Mouse (Mus musculus): Measurements from ENCODE around the gene Rap2c. TPM values are rescaled to one million over a fixed set of nuclear protein-coding genes. Genes with fewer than 3 reads are reported as not detected.
A peak's percentile ranks its signal among the peaks of the same experiment; 100 is the strongest.

Rap2c gene
- polyA plus RNA-seq, 1 experiment from 2014 or later, result 21.2 TPM

GRCm38 (mm10) chrX:50968157-50968932 is 49.5 kb downstream of the Rap2c start:
- peak overlapping the region; percentile 50 to 75 for H3K27ac ChIP-seq (replicated peaks in 1 of 2; ENCODE audit: control insufficient read depth in 1 of 2, insufficient read depth in 1 of 2, low read depth in 2 of 2, low read length in 2 of 2)
- 0 out of 2 replicates have a peak overlapping the region, but pooled peaks have one; percentile 18 for H3K4me2 ChIP-seq (ENCODE audit: low read length)
- no peak for ATAC-seq (ENCODE audit: insufficient number of reproducible peaks, insufficient read depth, low FRiP score, low read depth)
- no peaks in the 10 kb centered on the region for H3K27me3 ChIP-seq (ENCODE audit: control insufficient read depth, insufficient read depth, low read length)
- H3K9ac ChIP-seq (ENCODE audit: low read length), result no peak overlapping the region
- no peak overlapping the region for H3K4me3 ChIP-seq (ENCODE audit: control insufficient read depth in 1 of 2, insufficient read depth in 1 of 2, low read depth in 1 of 2, low read length in 2 of 2)
- peaks cover 4 to 7% of the 10 kb centered on the region in 2 experiments; a peak in 3 of 4 replicates for H3K4me1 ChIP-seq (ENCODE audit: control insufficient read depth in 2 of 2, insufficient read depth in 2 of 2, low read length in 2 of 2)
- no peaks in the 10 kb centered on the region for H3K36me3 ChIP-seq (ENCODE audit: control insufficient read depth, insufficient read depth, low read length)
- no peaks in the 10 kb centered on the region for H3K9me3 ChIP-seq (ENCODE audit: control insufficient read depth, low read length)
- WGBS, result 34% methylated on average over 10 of the region's 10 CpGs

GRCm38 (mm10) chrX:50965157-50965556 is 52.7 kb downstream of the Rap2c start:
- H3K9me3 ChIP-seq (ENCODE audit: control insufficient read depth, low read length), result no peaks in the 10 kb centered on the region
- ATAC-seq (ENCODE audit: insufficient number of reproducible peaks, insufficient read depth, low FRiP score, low read depth), result no peak
- 53% methylated on average over 3 of the region's 3 CpGs for WGBS
- no peak overlapping the region for H3K9ac ChIP-seq (ENCODE audit: low read length)
- no peaks in the 10 kb centered on the region for H3K27me3 ChIP-seq (ENCODE audit: control insufficient read depth, insufficient read depth, low read length)
- no peaks in the 10 kb centered on the region for H3K36me3 ChIP-seq (ENCODE audit: control insufficient read depth, insufficient read depth, low read length)
- peaks cover 4 to 9% of the 10 kb centered on the region in 2 experiments; a peak in 3 of 4 replicates for H3K4me1 ChIP-seq (ENCODE audit: control insufficient read depth in 2 of 2, insufficient read depth in 2 of 2, low read length in 2 of 2)
- no peak overlapping the region for H3K4me3 ChIP-seq (ENCODE audit: control insufficient read depth in 1 of 2, insufficient read depth in 1 of 2, low read depth in 1 of 2, low read length in 2 of 2)
- H3K27ac ChIP-seq (replicated peaks in 1 of 2; ENCODE audit: control insufficient read depth in 1 of 2, insufficient read depth in 1 of 2, low read depth in 2 of 2, low read length in 2 of 2), result no peak overlapping the region
- H3K4me2 ChIP-seq (ENCODE audit: low read length), result no peak overlapping the region

GRCm38 (mm10) chrX:50962955-50963354 is 54.9 kb downstream of the Rap2c start:
- no peak overlapping the region for H3K9ac ChIP-seq (ENCODE audit: low read length)
- no peak overlapping the region for H3K4me3 ChIP-seq (ENCODE audit: control insufficient read depth in 1 of 2, insufficient read depth in 1 of 2, low read depth in 1 of 2, low read length in 2 of 2)
- no peak for ATAC-seq (ENCODE audit: insufficient number of reproducible peaks, insufficient read depth, low FRiP score, low read depth)
- peak overlapping the region in 1 of 2 experiments; percentile 8; a peak in 1 of 4 replicates for H3K27ac ChIP-seq (replicated peaks in 1 of 2; ENCODE audit: control insufficient read depth in 1 of 2, insufficient read depth in 1 of 2, low read depth in 2 of 2, low read length in 2 of 2)
- no peaks in the 10 kb centered on the region for H3K9me3 ChIP-seq (ENCODE audit: control insufficient read depth, low read length)
- H3K36me3 ChIP-seq (ENCODE audit: control insufficient read depth, insufficient read depth, low read length), result no peaks in the 10 kb centered on the region
- H3K4me2 ChIP-seq (ENCODE audit: low read length), result no peak overlapping the region
- 29% methylated on average over 6 of the region's 6 CpGs for WGBS
- H3K4me1 ChIP-seq (ENCODE audit: control insufficient read depth in 2 of 2, insufficient read depth in 2 of 2, low read length in 2 of 2), result peaks cover 4 to 6% of the 10 kb centered on the region in 2 experiments; a peak in 3 of 4 replicates
- H3K27me3 ChIP-seq (ENCODE audit: control insufficient read depth, insufficient read depth, low read length), result no peaks in the 10 kb centered on the region

Other genes starting within 250 kb of the Rap2c start
- 4.1 and 4.9 TPM in 2 replicates for gene Stk26, start 177.0 kb downstream of the Rap2c start, polyA plus RNA-seq (2014; fragmentation: Nextera tagmentation; extraction: Ambion mirVana)
- gene Frmd7, start 75.3 kb downstream of the Rap2c start, polyA plus RNA-seq (2014; fragmentation: Nextera tagmentation; extraction: Ambion mirVana), result 0.38 TPM in 1 of 2 replicates, not detected in the other
- gene Mbnl3, start 188.5 kb upstream of the Rap2c start, polyA plus RNA-seq (2014; fragmentation: Nextera tagmentation; extraction: Ambion mirVana), result 7.4 and 7.6 TPM in 2 replicates